Mouse (Mus musculus) embryonic stem cell, embryonic (primary cell): ENCODE measurements around the gene Psmc5.

Experiments used
- CTCF ChIA-PET, 4 experiments: fragments of 300-600 bp in 2 of 4; fragments of 350-600 bp in 2 of 4; sonication (Branson Sonifier 250); formaldehyde crosslinking; loops; one replicate each; lab custom pipeline; 2022; ENCODE audit warnings: inconsistent platforms in 2 of 4; lab: Charles Lee
- POLR2A ChIA-PET, 4 experiments: fragments of 300-600 bp in 2 of 4; fragments of 350-600 bp in 2 of 4; sonication (Branson Sonifier 250); formaldehyde crosslinking; loops; one replicate each; lab custom pipeline; 2022; ENCODE audit warnings: antibody characterized with exemption in 4 of 4, inconsistent platforms in 1 of 4; lab: Charles Lee

The Psmc5 gene

DNA sequence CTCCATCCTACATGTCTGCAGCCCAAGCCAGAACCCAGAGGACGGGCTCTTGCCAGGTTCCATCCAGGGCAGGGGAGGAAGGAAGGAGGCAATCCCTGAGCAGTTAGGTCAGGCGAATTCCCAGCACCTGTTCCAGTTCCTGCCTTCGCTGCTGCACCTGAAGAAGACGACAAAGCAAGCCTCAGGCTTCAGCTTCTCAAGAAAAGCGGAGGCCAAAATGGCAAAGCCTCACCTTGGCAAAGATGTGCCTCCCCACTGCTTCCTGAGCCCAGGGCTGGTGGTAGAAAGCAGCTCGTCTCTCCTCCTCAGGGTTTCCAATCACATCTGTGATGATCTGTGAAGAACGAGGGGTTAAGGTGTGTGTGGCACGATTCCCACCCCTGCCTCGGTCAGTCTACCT is 8.0 kb downstream of the Psmc5 start:
- ChIA-PET POLR2A (interaction anchor here in 3 of 4 experiments (0.9 to 12.0 kb wide), 7 partner anchors 8 to 137 kb away, joined by 3 to 172 read pairs (median 23); partner anchors contain the start of genes Smarcd2 (in 2 of the 3), Tcam1 (in 2 of the 3), Ccdc47 (in 1 of the 3) and Ddx42 (in 1 of the 3)), CTCF (no interaction called here)

DNA sequence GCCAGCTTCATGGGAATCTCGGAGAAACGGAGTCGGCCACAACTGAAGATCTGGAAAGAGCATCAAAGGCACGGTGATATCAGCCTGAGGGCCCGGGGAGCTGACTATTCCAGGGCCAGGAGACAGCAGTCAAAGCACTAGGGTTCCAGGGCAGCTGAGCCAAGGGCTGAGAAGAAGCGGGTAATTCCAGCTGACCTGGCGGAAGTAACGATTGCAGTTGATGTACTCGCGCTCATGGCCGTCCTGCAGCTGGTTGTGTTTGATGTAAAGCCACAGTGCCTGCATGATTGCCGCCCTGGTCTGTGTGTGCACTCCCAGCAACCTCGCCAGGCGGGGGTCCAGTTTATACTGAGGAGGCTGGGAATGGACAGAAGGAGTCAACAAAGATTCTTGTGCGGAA is 9.0 kb downstream of the Psmc5 start:
- CTCF ChIA-PET, result no interaction called here
- POLR2A ChIA-PET, result interaction anchor here in 3 of 4 experiments (0.6 to 12.0 kb wide), 11 partner anchors 7 to 522 kb away, joined by 3 to 172 read pairs (median 8); partner anchors contain the start of genes Psmc5 (in 2 of the 3), Smarcd2 (in 2 of the 3), Tcam1 (in 2 of the 3) and Ccdc47 (in 1 of the 3)

DNA sequence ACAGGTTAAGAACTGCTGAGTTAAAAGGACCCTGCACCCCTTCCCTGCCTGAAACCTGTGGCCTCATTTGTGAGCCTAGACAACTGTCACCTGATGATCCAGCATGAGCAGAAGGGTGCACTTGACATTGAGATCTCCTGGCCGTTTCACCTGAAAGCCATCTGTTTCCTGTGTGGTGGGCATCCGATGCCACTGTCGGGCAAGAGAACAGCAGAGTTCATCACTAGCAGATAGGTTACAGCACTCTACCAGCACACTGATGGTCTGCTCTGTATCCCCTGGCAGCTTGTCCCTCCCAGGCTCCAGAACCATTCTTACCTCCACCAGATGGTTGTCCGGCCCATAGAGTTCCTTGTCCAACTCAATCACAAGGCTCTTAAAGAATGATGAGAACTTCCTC is 9.6 kb downstream of the Psmc5 start:
- ChIA-PET POLR2A (interaction anchor here in 3 of 4 experiments (0.6 to 12.2 kb wide), 13 partner anchors 5 to 522 kb away, joined by 3 to 172 read pairs (median 6); partner anchors contain the start of genes Psmc5 (in 2 of the 3), Smarcd2 (in 2 of the 3), Tcam1 (in 2 of the 3) and Ftsj3 (in 1 of the 3)), CTCF (no interaction called here)

DNA sequence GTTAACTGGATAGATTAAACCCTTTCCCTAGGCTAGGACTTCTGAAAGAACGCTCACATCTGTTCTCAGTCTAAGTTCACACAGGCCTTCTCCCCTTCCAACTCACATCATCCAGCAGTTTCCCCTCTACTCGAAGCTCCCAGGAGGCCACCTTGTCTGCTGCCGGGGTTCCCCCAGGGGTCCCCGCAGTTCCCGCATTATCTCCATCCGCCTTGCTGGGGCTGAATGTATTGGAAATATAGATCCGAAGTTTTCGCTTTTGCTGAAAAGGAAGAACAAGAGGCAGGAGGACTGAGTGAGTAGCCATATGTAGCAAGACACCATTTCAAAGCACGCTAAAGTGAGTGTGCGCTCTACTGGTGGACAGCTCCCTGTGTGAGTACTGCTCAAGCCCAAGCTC is 10.5 kb downstream of the Psmc5 start:
- ChIA-PET CTCF (interaction anchor here in 1 of 4 experiments (1.4 kb wide), 1 partner anchor 10 kb away, joined by 3 read pairs; the partner anchor contains the start of gene Tcam1), POLR2A (interaction anchor here (0.7 to 12.2 kb wide), 15 partner anchors 5 to 234 kb away, joined by 3 to 172 read pairs (median 3); partner anchors contain the start of genes Psmc5 (in 2 of the 4), Ccdc47 (in 1 of the 4), Ddx42 (in 1 of the 4) and Ftsj3 (in 1 of the 4))

DNA sequence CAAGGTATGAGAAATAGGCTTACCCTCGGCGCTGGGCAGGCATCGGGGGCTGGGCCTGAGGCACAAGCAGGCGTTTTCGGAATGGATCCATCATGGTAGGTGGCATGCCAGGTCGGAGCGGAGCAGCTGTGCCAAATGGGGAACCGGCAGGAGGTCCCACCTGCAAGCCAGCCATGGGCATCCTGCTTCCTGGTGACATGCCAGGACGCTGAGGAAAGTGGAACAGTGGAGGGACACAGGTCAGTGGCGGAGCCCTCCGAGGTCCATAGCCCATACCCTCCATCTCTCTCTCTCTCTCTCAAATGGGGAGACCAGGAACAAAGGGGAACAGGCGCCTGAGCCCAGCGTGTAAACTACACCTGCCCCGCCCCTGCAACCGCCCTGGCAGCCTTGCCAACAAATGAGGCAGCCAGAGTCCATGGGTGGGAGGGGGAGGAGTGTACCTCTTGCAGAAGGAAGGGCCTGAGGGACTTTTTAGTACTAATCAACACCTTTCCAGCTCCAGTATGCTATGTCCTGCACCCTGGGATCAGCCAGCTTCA is 11.4 kb downstream of the Psmc5 start:
- POLR2A ChIA-PET, result interaction anchor here (0.6 to 12.2 kb wide), 6 partner anchors 7 to 1266 kb away, joined by 3 to 172 read pairs (median 6); partner anchors contain the start of genes Psmc5 (in 2 of the 4) and Ftsj3 (in 1 of the 4)
- CTCF ChIA-PET, result interaction anchor here in 1 of 4 experiments (1.4 to 1.6 kb wide), 2 partner anchors 9 to 11 kb away, joined by 3 to 5 read pairs; partner anchors contain the start of gene Tcam1

DNA sequence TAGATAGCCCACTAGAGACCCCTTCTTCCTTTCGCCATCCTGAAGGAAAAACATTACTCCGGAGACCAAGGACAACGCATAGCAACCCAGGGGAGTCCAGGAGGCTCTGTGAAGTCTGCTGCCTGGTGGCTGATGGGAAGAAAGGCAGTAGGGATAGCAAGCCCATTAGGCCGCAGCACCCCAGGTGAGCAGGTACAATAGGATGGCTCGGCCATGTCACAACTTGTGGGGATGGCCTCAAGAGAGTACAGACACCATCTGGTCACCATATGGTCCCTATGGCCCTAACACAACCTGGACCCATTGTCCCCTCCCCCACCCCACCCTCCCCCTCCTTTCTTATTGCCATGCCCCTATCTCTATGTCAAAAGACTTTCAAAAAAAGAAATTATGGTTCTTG is 11.9 kb downstream of the Psmc5 start:
- POLR2A ChIA-PET, result interaction anchor here in 1 of 4 experiments (0.7 to 12.2 kb wide), 2 partner anchors 7 to 42 kb away, joined by 4 to 172 read pairs; partner anchors contain the start of genes Ftsj3 and Psmc5
- CTCF ChIA-PET, result interaction anchor here in 1 of 4 experiments (1.4 to 1.6 kb wide), 2 partner anchors 8 to 11 kb away, joined by 3 to 5 read pairs; partner anchors contain the start of gene Tcam1

DNA sequence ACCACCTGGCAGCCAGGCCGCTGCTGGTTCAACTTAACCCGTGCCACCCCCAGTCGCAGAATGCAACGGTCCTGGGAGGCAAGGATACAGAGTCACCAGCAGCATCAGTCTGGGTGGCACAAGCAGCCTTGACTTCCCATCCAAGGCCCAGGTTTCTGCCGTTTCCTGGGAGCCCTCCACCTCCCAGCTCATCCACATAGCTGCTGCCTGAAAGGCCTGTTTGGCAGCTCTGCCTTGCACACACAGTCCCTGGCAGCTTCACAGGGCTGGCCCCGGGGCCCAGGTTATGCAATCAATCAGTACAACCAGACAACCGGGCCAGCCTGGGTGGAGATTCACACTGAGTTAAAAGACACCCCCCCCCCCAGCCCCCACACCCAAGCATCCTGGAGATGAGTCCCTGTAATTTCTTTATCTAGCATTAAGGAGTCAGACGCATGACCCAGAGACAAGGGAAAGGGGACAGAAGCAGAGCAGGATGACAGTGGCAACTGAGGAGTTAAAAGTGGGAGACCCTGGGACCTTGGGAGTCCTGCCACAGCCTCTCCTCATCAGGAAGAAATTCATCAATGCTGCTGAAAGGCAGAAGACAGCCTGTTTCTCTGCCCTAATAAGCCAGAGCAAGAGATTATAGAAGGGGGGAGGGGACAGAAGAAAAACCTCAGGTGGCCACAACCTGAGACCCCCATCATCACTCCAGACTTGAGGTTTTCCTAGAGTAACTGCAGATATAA is 12.5 kb downstream of the Psmc5 start:
- ChIA-PET CTCF (interaction anchor here in 2 of 4 experiments (0.8 to 1.6 kb wide), 2 partner anchors 12 to 21 kb away, joined by 3 to 5 read pairs; no protein-coding TSS in a partner anchor), POLR2A (interaction anchor here in 2 of 4 experiments (0.7 to 12.2 kb wide), 5 partner anchors 8 to 183 kb away, joined by 3 to 172 read pairs (median 4); partner anchors contain the start of genes Ftsj3 (in 2 of the 2) and Psmc5 (in 2 of the 2))

DNA sequence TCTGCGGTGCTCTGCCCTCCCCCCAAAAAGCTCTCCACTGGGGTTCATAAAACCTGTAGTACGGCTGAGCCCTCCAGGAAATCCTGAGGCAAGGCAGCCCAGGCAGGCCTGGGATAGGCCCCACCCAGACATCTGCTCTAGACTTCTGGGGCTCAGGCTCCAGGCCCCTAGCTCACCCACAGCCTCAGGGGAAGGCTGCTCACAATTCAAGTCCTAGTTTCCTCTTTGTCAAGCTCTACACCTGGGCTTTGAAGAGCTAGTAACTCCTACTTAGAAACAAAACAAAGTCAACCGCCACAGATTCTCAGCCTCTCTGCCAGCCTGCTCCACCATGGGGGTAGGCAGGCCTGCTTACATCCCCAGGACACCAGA is 13.1 kb downstream of the Psmc5 start:
- POLR2A ChIA-PET, result interaction anchor here in 2 of 4 experiments (1.2 to 12.2 kb wide), 4 partner anchors 8 to 184 kb away, joined by 3 to 172 read pairs (median 5); partner anchors contain the start of genes Ftsj3 (in 2 of the 2) and Psmc5 (in 2 of the 2)
- CTCF ChIA-PET, result interaction anchor here in 2 of 4 experiments (0.8 to 1.6 kb wide), 2 partner anchors 12 to 21 kb away, joined by 3 to 5 read pairs; no protein-coding TSS in a partner anchor

DNA sequence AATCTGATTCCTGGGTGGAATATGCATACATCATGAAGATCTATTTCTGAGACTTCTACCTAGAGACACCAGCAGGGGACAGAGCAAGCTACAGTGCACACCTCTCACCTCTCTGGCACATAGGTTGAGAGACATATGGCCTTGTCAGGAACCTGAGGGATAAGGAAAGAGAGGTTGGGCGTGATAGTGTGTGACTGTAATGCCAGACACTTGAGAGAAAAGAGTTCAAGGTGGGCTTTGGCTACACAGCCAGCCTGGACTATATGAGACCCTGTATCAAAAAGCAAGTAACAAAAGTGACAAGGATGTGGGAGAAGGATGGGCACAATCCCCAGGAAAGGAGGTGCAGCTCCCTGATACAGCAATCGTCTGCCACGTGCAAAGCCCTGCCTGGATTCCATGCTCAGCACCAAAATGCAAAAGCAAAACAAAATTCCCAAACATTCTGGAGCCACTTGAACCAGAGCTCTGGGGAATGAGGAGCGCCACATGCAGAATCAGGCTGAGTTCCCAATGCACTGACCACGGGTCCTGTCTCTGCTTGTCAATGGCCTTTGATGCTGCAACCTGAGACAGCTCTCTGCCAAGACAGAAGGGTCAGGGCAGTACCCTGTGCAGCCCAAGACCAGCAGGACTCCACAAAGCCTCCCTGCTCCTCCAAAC is 15.3 kb downstream of the Psmc5 start:
- POLR2A ChIA-PET, result interaction anchor here (0.6 to 12.2 kb wide), 19 partner anchors 8 to 1681 kb away, joined by 3 to 172 read pairs (median 3); partner anchors contain the start of genes Ccdc47 (in 2 of the 4), Ftsj3 (in 2 of the 4) and Psmc5 (in 2 of the 4)
- CTCF ChIA-PET, result interaction anchor here (0.6 to 1.4 kb wide), 6 partner anchors 14 to 419 kb away, joined by 3 to 6 read pairs (median 4); no protein-coding TSS in a partner anchor

DNA sequence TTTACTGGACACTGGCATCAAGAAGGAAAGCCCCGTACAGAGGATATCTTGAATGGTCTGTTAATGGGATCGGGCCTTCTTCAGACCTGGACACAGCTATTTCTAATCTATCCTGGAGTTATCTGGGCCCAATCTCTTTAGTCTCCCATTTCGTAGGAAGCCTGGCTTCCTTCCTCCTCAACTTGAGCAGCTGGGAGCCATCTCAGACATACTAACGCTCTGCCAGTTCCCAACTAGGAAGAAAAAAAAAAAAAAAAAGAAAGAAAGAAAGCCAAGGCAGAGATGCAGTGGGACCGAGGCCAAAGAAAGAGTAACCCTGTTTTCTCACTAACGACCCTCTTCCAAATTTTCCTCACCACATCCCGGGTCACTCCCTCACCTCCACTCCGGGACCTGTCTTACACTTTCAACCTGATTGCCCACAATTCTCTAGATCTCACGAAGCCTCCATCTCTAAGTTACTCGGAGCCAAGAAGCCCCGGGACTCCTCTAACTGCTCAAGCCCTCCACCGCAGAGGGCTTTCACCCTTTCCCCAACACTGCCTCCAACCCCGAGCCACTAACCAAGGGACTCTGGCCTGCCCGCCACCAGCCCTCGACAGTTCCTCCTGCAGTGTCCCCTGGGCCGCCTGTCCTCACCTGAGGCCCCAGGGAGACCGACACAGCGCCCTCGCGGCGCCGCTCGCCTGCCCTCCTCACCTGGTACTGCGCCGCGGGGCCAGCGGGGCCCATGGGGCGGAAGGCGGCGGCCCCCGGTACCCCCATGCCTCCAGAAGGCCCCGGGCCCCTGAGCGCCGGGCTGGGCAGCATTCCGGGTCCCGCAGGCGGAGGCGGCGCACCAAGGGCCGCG is 16.1 kb downstream of the Psmc5 start:
- CTCF ChIA-PET, result interaction anchor here in 3 of 4 experiments (0.6 to 1.4 kb wide), 4 partner anchors 16 to 418 kb away, joined by 3 to 4 read pairs (median 4); partner anchors contain the start of genes Ccdc47 (in 1 of the 3) and Ddx42 (in 1 of the 3)
- POLR2A ChIA-PET, result interaction anchor here (0.6 to 12.2 kb wide), 30 partner anchors 9 to 1682 kb away, joined by 3 to 172 read pairs (median 4); partner anchors contain the start of genes Ccdc47 (in 4 of the 4), Ddx42 (in 2 of the 4), Ftsj3 (in 2 of the 4) and Psmc5 (in 2 of the 4)

DNA sequence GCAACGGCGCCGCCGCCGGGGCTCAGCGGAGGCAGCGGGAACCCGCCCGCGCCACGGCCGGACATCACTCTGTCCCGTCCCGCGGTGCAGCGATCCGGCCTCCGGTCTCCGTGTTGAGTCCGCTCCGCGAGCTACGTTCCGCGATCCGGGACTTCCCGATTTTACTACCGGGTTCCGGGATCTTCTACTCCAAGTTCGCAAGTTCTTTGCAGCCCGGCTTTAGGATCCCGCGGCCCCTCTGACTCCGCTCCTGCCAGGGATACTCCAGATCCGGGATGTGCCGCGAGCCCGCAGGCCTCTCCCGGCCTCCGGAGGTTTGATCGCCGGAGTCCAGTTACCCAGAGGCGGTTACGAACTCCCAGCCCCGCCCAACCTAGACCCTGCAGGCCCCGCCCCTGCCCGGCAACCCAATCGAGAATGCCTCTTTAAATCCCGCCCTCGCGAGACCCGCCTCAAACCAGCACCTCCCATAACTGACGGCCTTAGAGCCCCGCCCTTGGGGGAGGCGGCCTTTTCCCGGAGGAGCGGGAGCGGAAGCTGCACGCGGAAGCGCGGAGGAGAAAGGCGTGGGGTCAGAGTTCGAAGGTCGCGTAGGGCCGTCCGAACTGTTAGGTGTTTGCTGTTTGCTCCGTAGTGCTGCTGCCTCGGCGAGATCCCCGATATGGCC is 16.8 kb downstream of the Psmc5 start, which contains the start of gene Smarcd2:
Gene Smarcd2, minus strand, starts transcription at position 329 of the 667 bp plus-strand sequence.
- ChIA-PET POLR2A (interaction anchor here (0.6 to 12.2 kb wide), 45 partner anchors 10 to 516 kb away, joined by 3 to 172 read pairs (median 4); partner anchors contain the start of genes Ccdc47 (in 4 of the 4), Ddx42 (in 4 of the 4), Cep95 (in 2 of the 4) and Ddx5 (in 2 of the 4)), CTCF (interaction anchor here in 2 of 4 experiments (0.7 to 1.3 kb wide), 5 partner anchors 16 to 340 kb away, joined by 3 to 8 read pairs (median 4); partner anchors contain the start of genes Ccdc47 (in 1 of the 2), Ddx42 (in 1 of the 2) and Tex2 (in 1 of the 2))

DNA sequence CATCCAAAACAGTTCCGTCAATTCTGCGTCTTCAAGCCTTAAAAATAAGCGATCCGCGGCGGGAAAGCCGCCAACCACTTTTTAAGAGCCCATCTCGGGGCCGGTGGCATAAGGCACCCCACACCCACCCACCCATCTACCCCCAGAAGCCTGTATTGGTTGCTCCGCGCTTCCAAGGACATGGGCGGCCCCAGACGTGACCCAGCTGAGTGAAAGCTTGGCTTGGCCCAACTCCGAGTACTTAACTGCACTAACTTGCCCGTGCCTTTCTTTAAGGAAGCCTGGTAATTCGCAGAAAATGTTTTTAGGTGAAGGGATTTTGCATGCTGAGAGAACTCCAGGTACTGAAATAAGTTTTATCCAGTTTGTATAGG is 17.3 kb downstream of the Psmc5 start:
- ChIA-PET POLR2A (interaction anchor here (0.6 to 12.2 kb wide), 42 partner anchors 10 to 516 kb away, joined by 3 to 172 read pairs (median 4); partner anchors contain the start of genes Ccdc47 (in 3 of the 4), Ddx42 (in 3 of the 4), Cep95 (in 2 of the 4) and Ddx5 (in 2 of the 4)), CTCF (interaction anchor here in 2 of 4 experiments (0.7 to 1.3 kb wide), 4 partner anchors 17 to 340 kb away, joined by 3 to 8 read pairs (median 4); partner anchors contain the start of gene Tex2 (in 1 of the 2))

DNA sequence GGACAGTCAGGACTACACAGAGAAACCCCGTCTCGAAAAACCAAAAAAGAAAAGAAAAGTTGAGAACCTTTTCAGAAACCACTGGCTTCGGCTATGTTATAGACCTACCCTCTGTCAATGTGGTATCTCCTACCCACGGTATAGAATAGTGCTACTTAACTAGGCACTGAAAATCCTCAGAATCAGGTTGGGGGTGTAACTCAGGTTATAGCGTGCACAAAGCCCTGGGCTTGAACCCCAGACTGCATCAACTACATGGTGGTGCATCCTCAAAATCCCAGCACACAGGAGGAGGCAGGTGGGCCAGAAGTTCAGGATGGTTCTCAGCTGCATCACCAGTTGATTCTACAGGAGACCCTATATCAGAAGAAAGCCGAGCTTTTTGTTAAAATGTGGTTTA is 17.9 kb downstream of the Psmc5 start:
- POLR2A ChIA-PET, result interaction anchor here in 3 of 4 experiments (0.6 to 12.2 kb wide), 21 partner anchors 11 to 1911 kb away, joined by 3 to 172 read pairs (median 6); partner anchors contain the start of genes Ccdc47 (in 2 of the 3), Ddx42 (in 2 of the 3), Ern1 (in 2 of the 3) and Ftsj3 (in 2 of the 3)
- CTCF ChIA-PET, result interaction anchor here in 1 of 4 experiments (1.3 kb wide), 1 partner anchor 17 kb away, joined by 8 read pairs; no protein-coding TSS in a partner anchor

DNA sequence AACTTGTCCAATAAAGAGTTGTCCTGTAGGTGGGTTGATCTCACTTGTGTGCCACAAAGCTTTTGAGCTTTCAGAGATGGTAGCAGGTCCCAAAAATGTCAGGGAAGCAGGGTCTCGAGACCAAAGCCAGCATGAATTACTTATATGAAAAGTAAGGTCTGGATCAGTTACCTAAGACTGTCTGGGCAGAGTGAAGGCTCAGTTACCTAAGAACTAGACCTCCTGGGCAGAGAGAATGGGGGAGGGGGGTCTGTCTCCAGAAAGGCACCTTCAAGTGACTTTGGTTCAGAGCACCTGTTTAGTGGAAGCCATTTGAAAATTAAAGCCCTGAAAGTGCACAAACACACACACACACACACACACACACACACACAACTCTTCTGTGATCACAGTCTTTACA is 18.4 kb downstream of the Psmc5 start:
- ChIA-PET CTCF (interaction anchor here in 3 of 4 experiments (0.6 to 2.7 kb wide), 3 partner anchors 18 to 125 kb away, joined by 5 to 10 read pairs (median 8); no protein-coding TSS in a partner anchor), POLR2A (interaction anchor here (0.7 to 12.2 kb wide), 24 partner anchors 8 to 429 kb away, joined by 3 to 172 read pairs (median 4); partner anchors contain the start of genes Ddx42 (in 2 of the 4), Ftsj3 (in 2 of the 4), Psmc5 (in 2 of the 4) and Ccdc47 (in 1 of the 4))
